ENCODE assay signal across 11 mouse cellular contexts in genomic region chr11:53522930-53523329, GRCm38 (mm10). TPM values are rescaled to one million over a fixed set of nuclear protein-coding genes. Genes with fewer than 3 reads are reported as not detected.
A peak's percentile ranks its signal among the peaks of the same experiment; 100 is the strongest.
DNase-seq lines count a peak whose midpoint lies in the region; ATAC-seq and TF ChIP-seq lines count a peak whose summit lies in the region.
"Had no signal": no experiment of that assay in that cellular context is flagged by ENCODE, and none has a peak within 500 bp of the region (broad histone marks: within the 10 kb centered on the region; RNA-seq: fewer than 3 reads in every experiment).

No protein-coding gene starts in this region.

- TF ChIP-seq CTCF in hindbrain, postnatal 0 days (IDR thresholded peaks at IDR 0.05; ENCODE audit: low read depth): no peak
- TF ChIP-seq CTCF in liver, postnatal 0 days (IDR thresholded peaks at IDR 0.05; ENCODE audit: low read depth): no peak

- H3K4me1 ChIP-seq in hindbrain, postnatal 0 days (ENCODE audit: insufficient read depth, low read length): peaks cover 8% of the 10 kb centered on the region; the same call in 1 of the 2 replicates
- H3K4me1 ChIP-seq in hindbrain, embryonic 16.5 days (ENCODE audit: control insufficient read depth, insufficient read depth, low read depth, low read length): peaks cover 20% of the 10 kb centered on the region
- H3K4me1 ChIP-seq in liver, postnatal 0 days (ENCODE audit: insufficient read depth): peaks cover 19% of the 10 kb centered on the region

- 58% methylated on average over 9 of the region's 9 CpGs for WGBS in hindbrain, postnatal 0 days
- 60% methylated on average over 9 of the region's 9 CpGs for WGBS in hindbrain, embryonic 16.5 days
- 45% methylated on average over 9 of the region's 9 CpGs for WGBS in liver, postnatal 0 days (ENCODE audit: insufficient replicate concordance)

- no peak for ATAC-seq in hindbrain, postnatal 0 days
- ATAC-seq in hindbrain, embryonic 16.5 days: no peak
- no peak for ATAC-seq in liver, postnatal 0 days
- ATAC-seq: intestine, embryonic 15.5 days had no signal

- no peaks in the 10 kb centered on the region for H3K36me3 ChIP-seq in hindbrain, postnatal 0 days (ENCODE audit: insufficient read depth, low read length)
- no peaks in the 10 kb centered on the region for H3K36me3 ChIP-seq in hindbrain, embryonic 16.5 days (ENCODE audit: control insufficient read depth, insufficient read depth, low read length)
- no peaks in the 10 kb centered on the region for H3K36me3 ChIP-seq in liver, postnatal 0 days (replicated peaks; ENCODE audit: insufficient read depth, low read length)
- H3K36me3 ChIP-seq: intestine, embryonic 15.5 days had no signal

- TF ChIP-seq EP300 in liver, postnatal 0 days (IDR thresholded peaks at IDR 0.05; ENCODE audit: low read depth): no peak

- no peak overlapping the region; the same call in 1 of the 2 replicates for H3K9ac ChIP-seq in hindbrain, postnatal 0 days (replicated peaks; ENCODE audit: low read length)
- H3K9ac ChIP-seq in hindbrain, embryonic 16.5 days (ENCODE audit: low read depth, low read length): no peak overlapping the region
- no peak overlapping the region for H3K9ac ChIP-seq in liver, postnatal 0 days (replicated peaks)
- H3K9ac ChIP-seq: intestine, embryonic 15.5 days had no signal

- no peaks in the 10 kb centered on the region for H3K27me3 ChIP-seq in hindbrain, postnatal 0 days (ENCODE audit: insufficient read depth, low read length)
- peaks cover under 1% of the 10 kb centered on the region for H3K27me3 ChIP-seq in hindbrain, embryonic 16.5 days (replicated peaks; ENCODE audit: control insufficient read depth, insufficient read depth, low read length)
- H3K27me3 ChIP-seq in liver, postnatal 0 days (ENCODE audit: insufficient read depth, low read length): no peaks in the 10 kb centered on the region
- H3K27me3 ChIP-seq: intestine, embryonic 15.5 days had no signal

- peak; percentile 46 for DNase-seq in hindbrain, postnatal 0 days (ENCODE audit: low spot score)
- DNase-seq in cerebellum, adult 8-10 months: peak; percentile 82
- DNase-seq in layer of hippocampus, adult 9-11 months: peak; percentile 77
- no peak for DNase-seq in liver, postnatal 0 days
- DNase-seq in thymus, postnatal 25 days: no peak
- no peak for DNase-seq in Muller cell, postnatal 12 days (ENCODE audit: inconsistent ontology term)
- no peak for DNase-seq in kidney, postnatal 4 days

- H3K9me3 ChIP-seq in hindbrain, postnatal 0 days (ENCODE audit: low read length): no peaks in the 10 kb centered on the region
- H3K9me3 ChIP-seq in hindbrain, embryonic 16.5 days (ENCODE audit: control insufficient read depth, low read length): no peaks in the 10 kb centered on the region
- no peaks in the 10 kb centered on the region for H3K9me3 ChIP-seq in liver, postnatal 0 days (ENCODE audit: low read length)
- H3K9me3 ChIP-seq: intestine, embryonic 15.5 days had no signal

- H3K4me3 ChIP-seq in hindbrain, postnatal 0 days (ENCODE audit: low read length): no peak overlapping the region
- H3K4me3 ChIP-seq in hindbrain, embryonic 16.5 days (ENCODE audit: low read length): no peak overlapping the region
- H3K4me3 ChIP-seq in liver, postnatal 0 days (ENCODE audit: low read depth, low read length): no peak overlapping the region
- H3K4me3 ChIP-seq: intestine, embryonic 15.5 days had no signal

- H3K27ac ChIP-seq in hindbrain, postnatal 0 days: peak overlapping the region; percentile 49; the same call in 1 of the 2 replicates
- no peak overlapping the region for H3K27ac ChIP-seq in hindbrain, embryonic 16.5 days (ENCODE audit: low read depth, low read length)
- H3K27ac ChIP-seq in liver, postnatal 0 days (ENCODE audit: low read depth): no peak overlapping the region
- H3K27ac ChIP-seq: intestine, embryonic 15.5 days had no signal

- H3K4me2 ChIP-seq in hindbrain, postnatal 0 days (ENCODE audit: low read depth, low read length): 0 out of 2 replicates have a peak overlapping the region, but pooled peaks have one; percentile 3
- no peak overlapping the region for H3K4me2 ChIP-seq in hindbrain, embryonic 16.5 days (ENCODE audit: low read length)
- peak overlapping the region; percentile 79 for H3K4me2 ChIP-seq in liver, postnatal 0 days (ENCODE audit: low read depth, low read length)
- H3K4me2 ChIP-seq: intestine, embryonic 15.5 days had no signal

RNA-seq across cellular contexts. Expression of gene Sept8, which starts 3.9 kb away (rescaled TPM):
- 55.3 and 56.6 TPM in 2 replicates for total RNA-seq in hindbrain, postnatal 0 days (2014; rRNA removed)
- polyA plus RNA-seq in hindbrain, postnatal 0 days (2015; fragmentation: Nextera tagmentation; extraction: Ambion mirVana): 19.1 and 20.9 TPM in 2 replicates
- 23.1 and 23.4 TPM in 2 replicates for polyA plus RNA-seq in hindbrain, embryonic 16.5 days (2015; fragmentation: Nextera tagmentation; extraction: Ambion mirVana)
- polyA plus RNA-seq in liver, postnatal 0 days (2015; fragmentation: Nextera tagmentation; extraction: Ambion mirVana): 6.2 and 7.2 TPM in 2 replicates

RNA-seq across cellular contexts. Expression of gene Sowaha, which starts 42.9 kb away (rescaled TPM):
- total RNA-seq in hindbrain, postnatal 0 days (2014; rRNA removed): 8.7 and 10.6 TPM in 2 replicates
- polyA plus RNA-seq in hindbrain, postnatal 0 days (2015; fragmentation: Nextera tagmentation; extraction: Ambion mirVana): 4.1 and 4.2 TPM in 2 replicates
- 1.5 TPM in 2 replicates for polyA plus RNA-seq in hindbrain, embryonic 16.5 days (2015; fragmentation: Nextera tagmentation; extraction: Ambion mirVana)
- 7.4 and 7.9 TPM in 2 replicates for polyA plus RNA-seq in liver, postnatal 0 days (2015; fragmentation: Nextera tagmentation; extraction: Ambion mirVana)
- total RNA-seq: neutrophil, adult 5-6 weeks had no signal

RNA-seq across cellular contexts. Expression of gene Gm9945, which starts 43.0 kb away (rescaled TPM):
- not detected in 2 replicates for total RNA-seq in hindbrain, postnatal 0 days (2014; rRNA removed)
- 0.39 and 0.53 TPM in 2 replicates for polyA plus RNA-seq in hindbrain, postnatal 0 days (2015; fragmentation: Nextera tagmentation; extraction: Ambion mirVana)
- 0.34 TPM in 1 of 2 replicates, not detected in the other for polyA plus RNA-seq in hindbrain, embryonic 16.5 days (2015; fragmentation: Nextera tagmentation; extraction: Ambion mirVana)
- polyA plus RNA-seq in liver, postnatal 0 days (2015; fragmentation: Nextera tagmentation; extraction: Ambion mirVana): 0.15 and 0.31 TPM in 2 replicates
- total RNA-seq: gastrocnemius, adult 8-10 months; neutrophil, adult 5-6 weeks had no signal
- polyA plus RNA-seq: intestine, embryonic 15.5 days had no signal

RNA-seq across cellular contexts. Expression of gene Kif3a, which starts 44.2 kb away (rescaled TPM):
- total RNA-seq in hindbrain, postnatal 0 days (2014; rRNA removed): 73.7 and 82.9 TPM in 2 replicates
- polyA plus RNA-seq in hindbrain, postnatal 0 days (2015; fragmentation: Nextera tagmentation; extraction: Ambion mirVana): 332 and 344 TPM in 2 replicates
- polyA plus RNA-seq in hindbrain, embryonic 16.5 days (2015; fragmentation: Nextera tagmentation; extraction: Ambion mirVana): 306 and 352 TPM in 2 replicates
- polyA plus RNA-seq in liver, postnatal 0 days (2015; fragmentation: Nextera tagmentation; extraction: Ambion mirVana): 5.3 and 7.1 TPM in 2 replicates

RNA-seq across cellular contexts. Expression of gene Gm9837, which starts 52.7 kb away (rescaled TPM):
- not detected in 2 replicates for total RNA-seq in hindbrain, postnatal 0 days (2014; rRNA removed)
- not detected in 2 replicates for polyA plus RNA-seq in hindbrain, postnatal 0 days (2015; fragmentation: Nextera tagmentation; extraction: Ambion mirVana)
- not detected in 2 replicates for polyA plus RNA-seq in hindbrain, embryonic 16.5 days (2015; fragmentation: Nextera tagmentation; extraction: Ambion mirVana)
- polyA plus RNA-seq in liver, postnatal 0 days (2015; fragmentation: Nextera tagmentation; extraction: Ambion mirVana): not detected in 2 replicates
- total RNA-seq: gastrocnemius, adult 8-10 months; neutrophil, adult 5-6 weeks had no signal
- polyA plus RNA-seq: intestine, embryonic 15.5 days had no signal

Comparison
In these comparisons a context has a peak if more than half of its experiments do, and no peak if none do; other contexts are left out.
1. DNase-seq: peak in hindbrain, postnatal 0 days (single experiment), cerebellum, adult 8-10 months (single experiment) and layer of hippocampus, adult 9-11 months (single experiment); none in liver, postnatal 0 days (single experiment), thymus, postnatal 25 days (single experiment), Muller cell, postnatal 12 days (single experiment) and kidney, postnatal 4 days (0 of 2).